Mouse (Mus musculus) C3H10T1/2 (cell line): Measurements from ENCODE around the gene Asxl1. TPM values are rescaled to one million over a fixed set of nuclear protein-coding genes. Genes with fewer than 3 reads are reported as not detected.

Source experiments
- polyA plus RNA-seq, 2 experiments: library from polyadenylated mRNA; unstranded; fragments of >200 nt; fragmentation: generic; extraction: Trizol; gene quantifications; one replicate each; pipeline ENCODE4 v1.2.1; 2012; ENCODE audit warnings: missing spikeins in 2 of 2

The Asxl1 gene
- polyA plus RNA-seq: 10 to 100 TPM in 1 of 2 experiments, 1 to 10 TPM in 1; 3.2 to 12.8 TPM

GRCm38 (mm10) chr2:153345454-153346220 lies at the start of gene Asxl1:
Asxl1 (plus strand) TSS chr2:153345829.

Other genes starting within 250 kb of the Asxl1 start
- gene Hck, start 237.4 kb upstream of the Asxl1 start, polyA plus RNA-seq: under 1 TPM in 1 of 2 experiments, not detected in 1; 0.06 TPM
- 10 to 100 TPM; 22.6 to 83.6 TPM for gene Tm9sf4, start 184.5 kb upstream of the Asxl1 start, polyA plus RNA-seq
- gene Tspyl3, start 120.4 kb upstream of the Asxl1 start, polyA plus RNA-seq: under 1 TPM; 0.02 to 0.12 TPM
- gene Plagl2, start 104.4 kb upstream of the Asxl1 start, polyA plus RNA-seq: 1 to 10 TPM; 1.2 to 6.0 TPM
- gene Pofut1, start 104.3 kb upstream of the Asxl1 start, polyA plus RNA-seq: 10 to 100 TPM in 1 of 2 experiments, 1 to 10 TPM in 1; 5.3 to 15.4 TPM
- 1 to 10 TPM in 1 of 2 experiments, under 1 TPM in 1; 0.70 to 9.4 TPM for gene Kif3b, start 54.4 kb upstream of the Asxl1 start, polyA plus RNA-seq
- gene 4930404H24Rik, start 147.0 kb downstream of the Asxl1 start, polyA plus RNA-seq: not detected
- 1 to 10 TPM in 1 of 2 experiments, under 1 TPM in 1; 0.08 to 1.4 TPM for gene Nol4l, start 184.1 kb downstream of the Asxl1 start, polyA plus RNA-seq